Comparison of ENCODE assay signal across 7 mouse cellular contexts in genomic region chr11:83941950-83942840, GRCm38 (mm10). TPM values are rescaled to one million over a fixed set of nuclear protein-coding genes. Genes with fewer than 3 reads are reported as not detected.
DNase-seq lines count a peak whose midpoint lies in the region; ATAC-seq lines count a peak whose summit lies in the region.

Ddx52 (plus strand) TSS chr11:83942062.

- WGBS in intestine, embryonic 15.5 days, result 1% methylated on average over 49 of the region's 49 CpGs
- 2% methylated on average over 49 of the region's 49 CpGs for WGBS in midbrain, embryonic 10.5 days

- peak within 1 kb of the TSS; percentile 65 for H3K4me2 ChIP-seq in intestine, embryonic 15.5 days (replicated peaks)

- H3K4me3 ChIP-seq in intestine, embryonic 15.5 days (replicated peaks), result peak within 1 kb of the TSS; percentile 82
- H3K4me3 ChIP-seq in midbrain, embryonic 10.5 days, result peak within 1 kb of the TSS; percentile 86

- ATAC-seq in intestine, embryonic 15.5 days, result peak; percentile 98

- H3K9me3 ChIP-seq in intestine, embryonic 15.5 days, result no peaks in the 10 kb centered on the region
- no peaks in the 10 kb centered on the region for H3K9me3 ChIP-seq in midbrain, embryonic 10.5 days (replicated peaks)

- no peaks in the 10 kb centered on the region for H3K36me3 ChIP-seq in intestine, embryonic 15.5 days
- peaks cover 39% of the 10 kb centered on the region for H3K36me3 ChIP-seq in midbrain, embryonic 10.5 days

- H3K27ac ChIP-seq in intestine, embryonic 15.5 days, result peak within 1 kb of the TSS; percentile 76
- peak within 1 kb of the TSS; percentile 93 for H3K27ac ChIP-seq in midbrain, embryonic 10.5 days (replicated peaks)

- no peaks in the 10 kb centered on the region for H3K27me3 ChIP-seq in intestine, embryonic 15.5 days (replicated peaks)
- peaks cover 16% of the 10 kb centered on the region; the same call in 1 of the 2 replicates for H3K27me3 ChIP-seq in midbrain, embryonic 10.5 days (ENCODE audit: low read depth, poor library complexity, severe bottlenecking)

- H3K4me1 ChIP-seq in intestine, embryonic 15.5 days (replicated peaks), result 0 out of 2 replicates have a peak, but pooled peaks cover 5% of the 10 kb centered on the region
- peaks cover 12% of the 10 kb centered on the region for H3K4me1 ChIP-seq in midbrain, embryonic 10.5 days

- intact Hi-C loops in gastrocnemius, postnatal 36 days (cut with DNase I), result no loop called here
- intact Hi-C loops in left cerebral cortex, postnatal 25 days (cut with DNase I), result no loop called here

- peak; percentile 93 for DNase-seq in adrenal gland, adult 2 months
- DNase-seq in embryo, embryonic 11.5 days (ENCODE audit: low read depth, low spot score), result peak; percentile 83
- DNase-seq in gastrocnemius, postnatal 36 days, result peak; percentile 78 to 86
- DNase-seq in left cerebral cortex, postnatal 25 days (ENCODE audit: low spot score in 2 of 2), result peak; percentile 90 to 94
- DNase-seq in midbrain, embryonic 10.5 days (ENCODE audit: low spot score), result peak; percentile 87
- peak; percentile 83 for DNase-seq in right cerebral cortex, postnatal 4 days

- H3K9ac ChIP-seq in intestine, embryonic 15.5 days, result peak within 1 kb of the TSS; percentile 82

RNA-seq across cellular contexts. Expression of gene Ddx52, which starts in this region (rescaled TPM):
- total RNA-seq in adrenal gland, adult 2 months (2021), result 10 to 100 TPM; 19.6 to 19.9 TPM
- 0.92 and 0.96 TPM in 2 replicates for polyA plus RNA-seq in adrenal gland, adult 2 months (2012; rRNA removed)
- 1 to 10 TPM; 8.5 to 9.6 TPM for total RNA-seq in gastrocnemius, postnatal 36 days (2021)
- polyA plus RNA-seq in intestine, embryonic 15.5 days (2015; fragmentation: Nextera tagmentation; extraction: Ambion mirVana), result 28.4 and 31.2 TPM in 2 replicates
- 10 to 100 TPM; 12.5 to 13.7 TPM for total RNA-seq in left cerebral cortex, postnatal 25 days (2021)
- 45.8 and 46.1 TPM in 2 replicates for polyA plus RNA-seq in midbrain, embryonic 10.5 days (2016; fragmentation: Nextera tagmentation; extraction: Ambion mirVana)

Comparison
In these comparisons a context has a peak if more than half of its experiments do, and no peak if none do; other contexts are left out.
1. Peak in every context shown above with its lines: DNase-seq, ATAC-seq, H3K4me3 ChIP-seq and H3K27ac ChIP-seq.
2. RNA of gene Ddx52 (polyA plus RNA-seq): 45.8 to 46.1 TPM in midbrain, embryonic 10.5 days and 28.4 to 31.2 TPM in intestine, embryonic 15.5 days; 0.92 to 0.96 TPM in adrenal gland, adult 2 months; every median in the first group is over 10 times any median in the second.